Mouse (Mus musculus) C2C12 (cell line): ENCODE data around the gene S100a6.

Experiments used
- CTCF ChIP-seq: IDR thresholded peaks from one replicate; pipeline ENCODE4 v1.5.1; 2011; ENCODE audit not compliant: control insufficient read depth, insufficient read depth, insufficient read length
- MAX ChIP-seq: IDR thresholded peaks from one replicate; pipeline ENCODE4 v1.6.1; 2011; ENCODE audit warnings: mild to moderate bottlenecking, control low read depth
- MYOD1 ChIP-seq: IDR thresholded peaks from one replicate; pipeline ENCODE4 v1.6.1; 2011; ENCODE audit warnings: low read depth; ENCODE audit not compliant: control insufficient read depth, insufficient read length

GRCm38 (mm10) chr3:90589390-90589789 is 23.3 kb upstream of the S100a6 start:
- TF ChIP-seq CTCF (no peak), MAX (no peak), MYOD1 (peak; percentile 85)
